Mouse (Mus musculus): ENCODE data around the gene Gm21833.
"Not testable (repeated sequence)": the region's sequence is repeated elsewhere in the genome, so short reads cannot be mapped to it uniquely, and the experiment has no call there.

Gene Gm21833

GRCm38 (mm10) chr16:82828082-82828481 lies at the start of gene Gm21833:
Gene Gm21833 (plus strand): TSS chr16:82828382.
- DNase-seq (ENCODE audit: low spot score) = not testable (repeated sequence)

DNA sequence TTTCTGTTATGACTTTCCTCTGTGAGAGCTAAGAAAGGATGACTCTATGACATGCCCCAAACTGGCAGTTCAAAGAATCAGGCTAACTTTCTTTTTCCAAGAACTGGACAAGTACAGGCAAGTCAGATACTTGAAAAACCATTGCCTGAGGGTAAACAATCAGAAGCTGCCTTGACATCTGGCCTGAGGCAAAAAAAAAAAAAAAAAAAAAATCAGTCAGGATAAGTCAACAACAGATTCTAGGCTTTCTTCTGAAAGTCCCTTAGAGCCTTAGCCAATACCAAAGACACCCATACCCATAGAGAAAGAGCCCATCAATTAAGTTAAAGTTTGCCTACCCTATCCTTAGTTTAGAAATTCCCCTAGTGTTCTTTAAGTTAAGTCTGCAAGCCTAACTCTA lies 38.7 kb upstream of the Gm21833 start:
- no peak for DNase-seq (ENCODE audit: low spot score)

- DNase-seq (ENCODE audit: low spot score) = no peak
These were observed 31.7 kb upstream of the Gm21833 start for GRCm38 (mm10) chr16:82796489-82796888.

- no peak for DNase-seq (ENCODE audit: low spot score)
These were observed 12.9 kb upstream of the Gm21833 start for GRCm38 (mm10) chr16:82815255-82815654.

GRCm38 (mm10) chr16:82816615-82817014 lies 11.6 kb upstream of the Gm21833 start:
- no peak for DNase-seq (ENCODE audit: low spot score)

DNA sequence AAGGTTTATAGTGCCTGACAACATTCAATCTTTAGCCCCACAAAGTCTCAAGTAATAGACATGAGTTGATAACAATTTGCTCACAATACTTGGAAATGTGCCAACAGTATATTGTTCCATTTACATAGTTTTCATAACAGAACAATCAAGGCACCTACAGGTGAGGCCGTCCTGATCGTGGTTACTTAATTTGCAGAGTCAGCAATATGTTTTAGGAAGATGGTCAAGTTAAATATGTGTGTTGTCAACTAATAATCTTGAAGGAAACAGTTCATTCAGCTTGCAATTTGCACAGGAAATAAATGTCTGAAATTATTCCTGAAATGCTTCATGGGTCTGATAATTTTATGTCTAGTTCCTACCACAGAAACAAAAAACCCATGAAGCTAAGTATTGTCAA lies 27.6 kb downstream of the Gm21833 start:
- no peak for DNase-seq (ENCODE audit: low spot score)

GRCm38 (mm10) chr16:82864590-82864989 lies 36.4 kb downstream of the Gm21833 start:
- DNase-seq (ENCODE audit: low spot score) = no peak

Data from ovary, postnatal 10 days (tissue).